Mouse (Mus musculus): ENCODE data around the gene Zbtb11.
"Not testable (repeated sequence)": the region's sequence is repeated elsewhere in the genome, so short reads cannot be mapped to it uniquely, and the experiment has no call there.

Gene Zbtb11

DNA sequence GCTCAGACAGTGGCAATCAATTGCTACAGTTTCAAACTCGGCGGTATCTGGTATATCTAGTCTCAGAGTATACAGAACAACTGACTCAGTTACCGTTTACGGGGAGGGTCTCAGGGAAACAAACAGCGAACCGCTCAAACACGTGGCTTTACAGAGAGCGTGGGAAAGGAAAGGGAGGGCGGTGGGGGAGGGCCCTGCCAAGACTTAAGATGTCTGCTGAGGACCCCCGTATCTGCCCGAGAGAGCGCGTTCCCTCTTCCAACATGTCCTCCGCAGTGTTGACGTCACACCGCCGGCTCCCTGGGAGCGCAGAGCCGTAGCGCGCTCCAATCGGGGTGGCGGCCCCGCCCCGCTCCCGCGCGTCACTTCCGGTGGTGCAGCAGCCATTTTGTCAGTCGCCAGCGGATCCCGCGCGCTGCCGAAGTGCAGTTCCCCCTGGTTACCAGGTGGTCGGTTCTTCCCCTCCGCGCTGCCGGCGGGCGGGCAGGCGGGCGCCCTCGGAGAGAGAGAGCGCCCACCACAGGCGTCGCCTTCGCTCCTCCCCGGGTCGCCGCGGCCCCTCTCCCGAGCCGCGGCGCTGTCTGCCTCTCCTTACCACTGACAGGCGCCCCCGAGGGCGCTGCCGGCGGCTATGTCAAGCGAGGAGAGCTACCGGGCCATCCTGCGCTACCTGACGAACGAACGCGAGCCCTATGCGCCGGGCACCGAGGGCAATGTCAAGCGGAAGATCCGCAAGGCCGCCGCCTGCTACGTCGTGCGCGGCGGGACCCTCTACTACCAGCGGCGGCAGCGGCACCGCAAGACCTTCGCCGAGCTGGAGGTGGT, at the start of gene Zbtb11:
Zbtb11 (plus strand) TSS at position 453 of the 825 bp plus-strand sequence.
- peak; percentile 94 for DNase-seq (ENCODE audit: low read depth)

DNA sequence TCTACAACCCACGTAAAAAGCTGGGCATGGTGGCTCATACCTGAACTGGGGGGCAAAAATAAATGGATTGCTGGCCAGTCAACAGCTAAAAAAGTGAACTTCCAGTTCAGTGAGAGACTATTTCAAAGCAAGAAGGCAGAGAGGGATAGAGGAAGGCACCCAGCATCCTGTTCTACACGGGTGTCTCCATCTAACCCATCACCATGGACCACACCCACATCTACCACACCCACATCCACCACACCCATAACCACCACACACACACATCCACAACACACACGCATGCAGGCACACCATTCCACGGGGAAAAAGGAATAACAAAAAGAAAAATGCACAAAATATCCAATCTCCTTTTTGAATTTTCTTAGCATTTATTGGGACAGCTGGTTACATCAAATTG, 49.7 kb upstream of the Zbtb11 start:
- no peak for DNase-seq (ENCODE audit: low read depth)

DNA sequence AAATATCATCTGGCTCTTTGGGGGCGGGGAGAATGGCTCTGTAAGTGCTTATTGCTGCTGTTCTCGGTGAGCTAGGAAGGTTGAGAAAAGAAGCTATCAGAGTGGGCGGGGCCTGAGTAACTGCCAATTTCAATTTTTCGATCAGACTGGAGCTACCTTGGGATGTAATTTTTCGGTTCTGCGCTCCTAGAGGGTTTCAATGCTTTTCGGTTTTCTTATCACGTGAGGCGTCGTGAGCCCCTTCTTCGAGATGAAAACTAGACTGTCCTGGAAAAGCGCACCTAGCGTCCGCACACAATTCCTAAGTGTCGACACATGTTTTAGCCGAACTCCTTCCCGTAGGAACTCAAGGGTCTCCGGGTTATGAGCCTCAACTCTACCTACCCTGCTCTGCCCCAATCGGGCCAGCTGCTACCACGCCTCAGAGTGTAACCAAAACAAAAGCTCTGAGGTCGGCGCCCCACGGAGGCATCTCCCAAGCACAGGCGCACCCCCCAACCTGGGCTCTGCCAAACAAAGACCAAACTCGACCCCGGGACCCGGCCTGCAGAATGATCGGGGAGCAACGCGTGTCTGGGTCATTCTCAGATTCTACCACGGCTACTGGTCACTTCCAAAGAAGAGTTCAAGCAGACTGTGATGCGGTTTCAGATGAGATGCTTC, 39.9 kb upstream of the Zbtb11 start:
- DNase-seq (ENCODE audit: low read depth) = no peak

DNA sequence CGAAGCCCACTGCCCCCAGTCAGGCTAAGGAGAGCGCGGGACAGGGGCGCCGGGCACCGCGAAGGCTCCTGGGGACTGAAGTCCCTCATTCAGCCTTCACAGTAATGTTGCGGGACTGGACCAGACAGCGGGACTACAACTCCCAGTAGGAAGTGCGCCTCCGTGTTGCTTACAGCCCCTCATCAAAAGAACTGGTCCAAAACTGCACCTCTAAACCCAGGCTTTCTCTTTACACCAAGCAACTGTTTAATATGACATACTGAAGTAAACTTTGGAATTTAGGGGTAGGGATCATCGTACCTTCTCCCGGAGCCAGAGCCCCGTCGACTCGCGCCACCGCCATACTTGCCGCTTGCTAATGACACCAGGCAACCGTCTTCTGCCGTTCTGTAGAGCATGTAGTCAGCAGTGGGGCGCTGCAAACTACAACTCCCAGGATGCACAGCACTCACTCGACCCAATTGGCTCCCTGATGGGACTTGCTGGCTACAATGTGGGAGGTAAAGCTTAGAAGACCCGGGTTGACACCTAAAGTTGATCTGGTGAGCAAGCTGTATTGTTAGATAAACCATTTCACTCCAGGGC, 39.1 kb upstream of the Zbtb11 start, which contains the start of gene Cep97:
Cep97 (minus strand) TSS at position 403 of the 585 bp plus-strand sequence.
- peak; percentile 88 for DNase-seq (ENCODE audit: low read depth)

DNA sequence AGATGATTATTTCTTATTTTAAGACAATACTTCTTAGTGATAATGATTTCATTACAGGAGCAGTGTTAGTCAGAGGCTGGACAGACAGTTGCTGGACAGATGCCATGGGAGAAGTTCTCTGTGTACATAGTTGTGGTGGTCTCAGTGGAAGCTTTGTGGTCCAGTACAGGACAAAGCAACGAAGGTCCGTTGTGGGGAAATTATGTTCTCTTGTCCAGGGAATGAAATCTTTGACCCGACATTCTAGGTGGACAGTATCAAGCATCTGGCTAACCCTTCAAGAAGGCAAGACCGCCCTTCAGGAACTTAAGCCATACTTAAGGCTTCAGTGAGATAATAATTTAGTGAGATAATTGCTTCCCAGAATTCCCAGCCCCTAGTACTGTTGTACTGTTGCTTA, 34.9 kb upstream of the Zbtb11 start:
- DNase-seq (ENCODE audit: low read depth) = no peak

DNA sequence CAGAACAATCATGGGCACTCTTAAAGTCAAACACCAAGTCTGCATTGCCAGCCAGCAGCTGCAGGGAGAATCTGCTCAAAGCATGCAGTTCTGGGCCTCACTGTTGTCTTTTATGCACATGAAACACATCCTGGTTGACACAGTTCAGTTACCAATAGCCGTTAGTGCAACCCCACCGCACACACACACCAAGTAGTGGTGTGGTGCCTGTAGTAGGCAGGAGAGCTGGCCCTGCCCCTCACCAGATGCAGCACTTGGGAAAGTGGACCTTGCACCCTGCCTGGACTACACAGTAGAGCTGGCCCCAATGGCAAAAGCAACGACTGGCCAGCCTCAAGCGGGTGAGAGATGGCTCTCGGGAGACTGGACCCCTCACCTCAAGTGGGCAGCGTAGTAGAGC, 34.0 kb upstream of the Zbtb11 start:
- no peak for DNase-seq (ENCODE audit: low read depth)

DNA sequence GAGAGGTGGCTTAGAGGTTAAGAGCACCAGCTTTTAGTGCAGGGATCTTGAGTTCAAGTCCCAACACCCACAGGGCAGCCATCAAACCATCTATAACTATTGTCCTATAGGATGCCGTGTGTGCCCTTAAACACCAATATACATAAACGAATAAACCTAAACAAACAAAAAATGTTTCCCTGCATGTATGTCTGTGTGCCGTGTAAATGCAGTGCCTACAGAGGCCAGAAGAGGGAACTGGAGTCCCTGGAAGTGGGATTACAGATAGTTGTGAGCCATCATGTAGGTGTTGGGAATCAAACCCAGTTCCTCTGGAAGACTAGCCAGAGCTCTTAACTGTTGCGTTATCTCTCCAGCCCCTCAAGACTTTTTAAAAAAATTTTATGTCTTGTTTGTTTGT, 32.9 kb upstream of the Zbtb11 start:
- no peak for DNase-seq (ENCODE audit: low read depth)

DNA sequence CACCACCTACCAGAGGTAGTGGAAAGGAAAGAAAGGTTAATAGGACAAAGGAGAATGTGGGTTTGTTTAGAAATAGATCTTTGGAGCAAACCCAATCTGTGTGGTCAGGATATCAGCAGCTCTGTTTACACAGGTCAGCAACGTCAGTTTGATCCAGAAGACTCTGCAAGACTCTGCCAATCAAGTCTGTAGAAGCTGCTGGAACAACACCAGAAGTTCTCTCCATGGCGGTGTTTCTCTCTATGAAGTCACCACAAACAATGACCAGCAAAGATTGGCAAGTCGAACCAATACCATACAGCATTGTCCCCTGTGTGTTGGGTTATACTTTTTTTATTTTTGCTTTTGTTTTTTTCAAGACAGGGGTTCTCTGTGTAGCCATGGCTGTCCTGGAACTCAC, 26.4 kb upstream of the Zbtb11 start:
- DNase-seq (ENCODE audit: low read depth) = no peak

DNA sequence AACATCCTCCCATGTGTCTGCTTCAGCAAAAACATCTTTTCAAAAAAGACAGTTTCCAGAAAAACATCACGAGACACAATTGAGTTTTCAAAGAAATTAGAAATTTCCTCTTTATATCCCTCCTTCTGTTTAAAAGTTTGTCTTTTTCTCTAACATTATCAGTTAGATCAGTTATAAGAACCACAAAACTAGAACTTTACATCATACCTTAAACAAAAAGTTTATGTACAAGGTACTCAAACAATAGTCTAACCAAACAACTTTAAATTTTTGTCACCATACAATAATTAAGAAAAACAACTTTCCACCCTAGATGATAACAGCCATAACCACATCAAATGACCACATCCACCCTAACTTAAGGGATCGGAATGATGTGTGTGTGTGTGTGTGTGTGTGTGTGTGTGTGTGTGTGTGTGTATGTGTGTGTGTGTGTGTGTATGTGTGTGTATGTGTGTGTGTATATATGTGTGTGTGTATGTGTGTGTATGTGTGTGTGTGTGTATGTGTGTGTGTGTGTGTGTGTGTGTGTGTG, 25.7 kb upstream of the Zbtb11 start:
- DNase-seq (ENCODE audit: low read depth) = not testable (repeated sequence)

DNA sequence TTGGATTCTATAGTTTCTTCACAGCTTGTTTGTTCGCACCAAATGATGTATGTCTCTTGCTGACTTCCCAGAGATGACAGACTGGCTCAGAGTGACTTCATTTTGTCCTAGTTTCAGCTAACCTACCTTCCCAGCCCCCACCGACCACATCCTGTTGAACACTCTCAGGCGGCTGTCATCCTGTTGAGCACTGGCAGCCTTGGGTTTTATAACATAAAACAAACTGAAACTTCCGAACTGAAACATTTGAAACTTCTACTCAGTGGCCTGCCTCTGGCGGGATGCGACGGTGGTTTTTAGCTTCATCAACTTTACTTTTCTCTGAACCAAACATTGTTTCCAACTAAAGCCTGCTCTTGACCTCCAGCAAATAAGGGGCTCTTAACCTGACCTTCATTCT, 24.7 kb upstream of the Zbtb11 start:
- no peak for DNase-seq (ENCODE audit: low read depth)

DNA sequence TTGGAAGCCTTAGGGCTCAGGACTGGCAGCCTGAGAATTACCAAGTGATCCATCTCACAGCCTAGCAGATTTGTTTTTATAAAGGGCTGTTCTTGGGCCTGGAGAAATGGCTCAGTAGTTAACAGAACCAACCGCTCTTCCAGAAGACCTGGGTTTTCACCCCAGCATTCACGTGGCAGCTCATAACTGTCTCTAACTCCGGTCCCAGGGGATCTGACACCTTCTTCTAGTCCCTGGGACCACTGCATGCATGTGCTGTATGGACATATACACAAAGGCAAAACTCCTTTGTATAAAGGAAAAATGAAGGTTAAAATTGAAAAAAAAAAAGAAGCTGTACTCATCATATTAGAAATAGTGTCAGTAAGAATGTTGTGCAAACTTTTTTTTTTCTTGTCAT, 23.2 kb upstream of the Zbtb11 start:
- no peak for DNase-seq (ENCODE audit: low read depth)

DNA sequence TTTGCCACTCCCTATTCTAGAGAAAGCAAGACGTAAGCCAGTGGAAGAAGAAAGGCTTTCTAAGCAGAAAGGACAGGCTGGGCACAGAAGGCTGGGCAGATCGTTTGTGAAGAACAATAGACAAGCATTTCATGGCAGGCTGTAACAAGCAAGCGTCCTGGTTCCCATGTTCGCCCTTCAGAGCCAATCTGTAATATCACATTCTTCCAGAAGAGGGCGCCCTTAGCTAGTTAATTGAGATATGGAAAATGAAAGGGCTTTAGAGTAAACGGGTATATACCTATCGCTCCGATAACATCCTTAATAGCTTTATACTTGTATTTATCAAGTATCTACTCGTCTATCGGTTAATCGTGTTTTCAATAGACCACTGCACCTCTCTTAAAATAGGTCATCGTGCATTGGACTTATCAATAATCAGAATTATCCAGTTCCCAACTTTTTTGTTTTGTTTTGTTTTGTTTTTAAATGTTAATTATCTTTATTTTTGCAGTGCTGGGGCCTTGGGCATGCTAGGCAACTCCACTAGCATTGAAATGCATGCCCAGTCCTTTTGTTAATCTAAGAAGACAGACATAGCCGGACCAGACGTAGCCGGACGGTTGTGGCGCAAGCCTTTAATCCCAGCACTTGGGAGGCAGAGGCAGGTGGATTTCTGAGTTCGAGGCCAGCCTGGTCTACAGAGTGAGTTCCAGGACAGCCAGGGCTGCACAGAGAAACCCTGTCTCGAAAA, 22.6 kb upstream of the Zbtb11 start:
- no peak for DNase-seq (ENCODE audit: low read depth)

DNA sequence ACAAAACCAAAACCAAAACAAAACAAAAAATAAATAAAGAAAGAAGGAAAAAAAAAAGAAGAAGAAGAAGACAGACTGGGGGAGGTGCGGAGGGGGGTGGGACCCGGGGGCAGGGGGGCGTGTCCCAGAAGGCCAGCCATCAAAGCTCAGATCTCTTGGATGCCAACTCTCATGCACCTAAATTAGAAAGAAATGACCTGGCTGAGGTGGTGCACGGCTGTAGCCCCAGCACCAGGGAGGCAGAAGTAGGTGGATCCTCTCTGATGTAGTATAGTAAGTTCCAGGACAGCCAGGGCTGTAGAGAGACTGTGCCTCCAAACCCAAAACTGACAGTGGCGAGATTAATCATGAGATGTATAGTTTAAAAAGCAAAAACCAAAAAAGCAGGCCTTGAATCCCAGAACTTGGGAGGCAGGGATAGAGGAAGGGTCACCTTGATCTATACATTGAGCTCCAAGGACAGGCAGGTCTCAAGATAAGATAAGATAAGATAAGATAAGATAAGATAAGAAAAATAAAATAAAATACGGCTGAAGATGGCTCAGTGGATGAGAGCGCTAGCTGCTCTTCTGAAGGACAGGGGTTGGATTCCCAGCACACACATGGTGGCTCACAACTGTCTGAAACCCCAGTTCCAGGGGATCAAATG, 21.9 kb upstream of the Zbtb11 start:
- DNase-seq (ENCODE audit: low read depth) = no peak

DNA sequence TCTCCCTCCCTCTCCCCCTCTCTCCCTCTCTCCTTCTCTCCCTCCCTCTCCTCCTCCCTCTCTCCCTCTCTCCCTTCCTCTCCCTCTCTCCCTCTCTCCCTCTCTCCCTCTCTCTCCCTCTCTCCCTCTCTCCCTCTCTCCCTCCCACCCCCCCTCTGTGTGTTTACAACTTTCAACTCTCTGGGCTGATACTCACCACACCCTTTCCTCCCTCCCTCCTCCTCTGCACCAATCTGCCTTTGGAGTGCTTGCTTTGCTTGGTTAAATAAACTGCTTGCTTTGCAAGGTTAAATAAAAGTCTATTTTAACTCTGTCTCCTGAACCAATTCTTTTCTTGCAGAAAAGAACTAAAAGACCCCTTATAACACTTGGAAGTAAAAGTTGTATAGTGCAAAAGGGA, 20.9 kb upstream of the Zbtb11 start:
- DNase-seq (ENCODE audit: low read depth) = no peak

DNA sequence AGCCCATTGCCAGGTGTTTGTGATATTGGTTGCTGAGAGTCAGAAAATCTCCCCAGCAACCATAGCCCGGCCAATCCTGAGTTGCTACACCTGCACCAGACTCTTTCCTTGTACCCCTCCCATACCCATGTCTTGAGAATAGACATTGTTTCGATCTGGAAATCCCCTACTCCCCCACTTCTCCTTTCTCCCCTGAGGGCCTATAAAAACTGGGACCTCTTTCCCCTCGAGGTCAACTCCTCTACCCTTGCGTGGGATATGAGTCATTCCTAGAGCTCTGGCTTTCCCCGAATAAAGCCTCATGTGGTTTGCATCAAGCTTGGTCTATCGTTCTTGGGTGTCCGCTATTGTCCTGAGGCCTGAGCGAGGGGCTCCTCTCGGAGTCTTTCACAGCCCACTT, 19.5 kb upstream of the Zbtb11 start:
- not testable (repeated sequence) for DNase-seq (ENCODE audit: low read depth)

DNA sequence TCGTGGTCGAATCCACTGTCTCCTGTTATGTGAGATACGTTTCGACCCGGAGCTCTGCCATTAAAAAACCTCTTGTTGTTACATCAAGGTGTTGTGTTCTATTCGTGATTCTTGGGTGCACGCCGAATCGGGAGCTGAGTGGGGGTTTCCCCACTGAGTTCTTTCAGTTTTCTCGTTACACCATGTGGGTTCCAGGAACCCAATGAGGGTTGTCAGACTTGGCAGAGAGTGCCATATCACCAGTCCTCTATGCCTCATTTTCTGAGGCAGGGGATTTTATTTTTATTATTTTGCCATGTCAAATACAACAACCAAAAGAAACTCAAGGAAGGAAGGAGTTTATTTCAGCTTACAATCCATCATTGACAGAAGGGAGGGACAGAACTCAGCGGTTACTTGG, 10.6 kb upstream of the Zbtb11 start:
- DNase-seq (ENCODE audit: low read depth) = not testable (repeated sequence)

DNA sequence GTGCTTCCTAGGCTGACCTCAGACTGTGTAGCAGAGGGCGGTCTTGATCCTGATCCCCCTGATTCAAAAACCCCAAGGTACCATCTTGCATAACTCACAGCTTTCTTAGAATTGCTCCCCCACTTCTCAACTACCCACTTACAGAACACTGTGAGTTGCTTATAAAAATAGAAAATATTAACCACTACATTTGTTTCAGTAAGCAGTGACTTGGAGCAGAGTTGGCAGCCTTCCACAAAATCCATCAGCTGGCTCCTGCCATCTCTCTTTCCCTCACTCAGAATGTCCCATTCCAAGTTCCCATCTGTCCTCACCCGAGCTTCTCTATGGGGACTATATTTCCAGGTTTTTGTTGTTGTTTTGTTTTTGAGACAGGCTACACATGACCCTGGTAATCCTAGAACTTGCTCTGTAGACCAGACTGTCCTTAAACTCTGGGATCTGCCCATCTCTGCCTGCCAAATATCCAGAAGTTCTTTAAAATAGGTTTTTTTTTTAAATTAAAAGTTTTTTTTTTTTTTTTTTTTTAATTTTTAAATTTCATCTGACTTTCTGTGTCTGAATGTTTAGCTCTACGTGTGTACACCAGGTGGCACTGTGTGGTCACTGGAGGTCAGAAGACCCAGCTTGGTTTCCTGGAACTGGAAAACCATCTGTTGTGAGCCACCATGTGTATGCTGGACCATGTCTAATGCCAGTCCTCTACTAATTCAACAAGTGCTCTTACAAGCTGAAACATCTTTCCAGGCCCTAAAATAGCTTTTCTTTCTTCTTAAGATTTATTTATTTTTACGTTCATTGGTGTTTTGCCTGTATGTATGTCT, 9.3 kb upstream of the Zbtb11 start:
- DNase-seq (ENCODE audit: low read depth) = no peak

DNA sequence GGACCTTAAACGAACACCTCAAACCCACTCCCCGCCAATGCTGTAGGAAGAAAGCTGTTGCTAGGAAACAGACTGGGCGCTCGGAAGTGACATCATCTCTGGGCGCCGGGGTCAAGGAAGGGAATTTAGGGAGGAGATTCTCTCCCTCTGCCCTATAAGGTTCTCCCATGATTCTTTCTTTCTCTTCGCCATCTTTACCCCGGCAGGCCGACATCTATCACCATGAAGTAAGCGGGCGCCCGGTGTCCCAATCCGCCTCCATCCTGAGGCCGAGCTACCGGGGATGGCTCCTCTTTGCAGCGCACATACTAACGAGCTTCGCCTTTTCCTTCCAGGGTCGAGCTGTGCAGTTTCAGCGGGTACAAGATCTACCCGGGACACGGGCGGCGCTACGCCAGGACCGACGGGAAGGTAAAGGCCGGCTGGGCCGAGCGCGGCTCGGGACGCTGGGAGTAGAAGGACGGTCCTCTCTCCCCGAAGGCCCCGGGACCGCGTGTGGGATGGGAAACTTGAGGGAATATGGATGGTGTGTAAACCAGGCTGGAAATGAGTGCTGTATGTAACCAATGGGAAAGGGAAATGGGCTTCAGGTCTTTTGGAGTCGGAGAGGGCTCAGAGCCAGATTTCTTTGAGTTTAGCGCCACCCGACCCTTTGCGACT, 7.3 kb upstream of the Zbtb11 start, which contains the start of gene Rpl24:
Rpl24 (plus strand) TSS at position 64 of the 660 bp plus-strand sequence.
- peak; percentile 83 for DNase-seq (ENCODE audit: low read depth)

DNA sequence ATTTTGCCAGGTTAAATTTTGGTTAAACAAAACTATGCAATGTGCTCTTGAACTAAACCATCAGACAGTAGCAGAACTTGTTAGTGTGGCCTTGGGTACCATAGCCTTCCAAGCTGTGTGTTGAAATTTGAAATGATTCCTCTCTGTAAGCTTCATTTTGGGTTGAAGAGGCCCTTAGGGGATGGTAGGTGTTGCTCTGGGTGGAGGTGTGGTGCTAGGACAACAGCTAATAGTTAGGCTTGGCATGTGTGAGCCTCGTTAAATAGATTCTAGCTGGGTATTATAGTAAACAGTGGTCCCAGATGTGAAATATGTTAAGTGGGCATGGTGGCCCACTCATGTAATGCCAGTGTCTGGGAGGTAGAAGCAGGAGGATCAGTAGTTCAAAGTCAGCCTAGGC, 6.5 kb upstream of the Zbtb11 start:
- no peak for DNase-seq (ENCODE audit: low read depth)

DNA sequence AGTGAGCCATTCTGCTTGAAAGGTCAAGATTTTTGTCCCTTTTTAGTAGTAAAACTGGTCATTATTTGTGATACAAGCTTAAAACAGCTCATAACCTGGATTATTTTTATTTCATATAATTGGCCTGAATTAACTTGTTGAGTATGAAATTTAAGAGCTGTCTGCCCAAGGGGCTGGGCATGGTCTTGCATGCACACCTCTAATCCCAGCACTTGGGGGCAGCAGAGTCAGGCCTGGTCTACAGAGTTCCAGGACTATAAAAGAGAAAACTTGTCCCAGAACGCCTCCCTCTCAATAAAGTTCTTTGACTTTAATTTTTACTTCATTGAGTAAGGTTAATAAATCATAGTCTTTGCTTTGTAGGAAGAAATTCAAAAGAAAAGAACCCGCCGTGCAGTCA, 4.5 kb upstream of the Zbtb11 start:
- DNase-seq (ENCODE audit: low read depth) = no peak

Measured in fibroblast of lung, adult 2 months (primary cell).